Comparison of ENCODE assay signal across 8 mouse cellular contexts in the genomic region with DNA sequence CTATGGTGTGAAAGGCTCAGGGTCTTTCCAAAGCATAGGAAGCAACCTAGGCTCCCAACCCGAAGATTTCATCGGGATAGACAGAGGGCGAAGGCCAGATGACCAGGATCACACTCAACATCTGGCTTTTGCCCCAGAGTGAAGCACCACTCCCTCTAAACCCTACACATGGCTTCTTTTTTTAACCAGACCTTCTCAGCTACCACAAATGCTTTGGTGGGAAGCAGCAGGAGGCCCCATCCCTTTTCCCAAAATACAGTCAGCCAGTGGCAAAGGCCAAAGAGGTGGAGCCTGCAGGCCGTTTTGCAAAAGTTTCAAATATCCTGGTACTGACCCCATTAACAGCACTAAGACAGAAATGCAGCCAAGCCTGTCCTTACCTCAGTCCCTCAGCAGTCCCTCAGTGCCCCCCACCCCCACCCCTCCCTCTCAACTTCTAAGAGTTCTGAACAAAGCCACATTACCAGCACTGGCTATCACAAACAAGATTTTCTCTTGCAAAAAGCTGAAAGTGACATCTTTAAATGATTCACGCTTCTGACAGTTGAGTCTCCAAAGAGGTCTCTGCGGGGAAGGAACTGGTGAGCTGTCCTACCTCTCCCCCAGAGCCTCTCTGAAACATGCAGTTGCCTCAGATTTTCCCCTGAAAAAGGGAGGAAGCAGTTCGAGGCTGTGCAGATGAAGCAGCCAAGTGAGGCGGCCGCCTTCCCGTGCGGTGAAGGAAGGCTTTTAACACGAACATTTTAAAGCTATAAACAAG. TPM values are rescaled to one million over a fixed set of nuclear protein-coding genes. Genes with fewer than 3 reads are reported as not detected.
A peak's percentile ranks its signal among the peaks of the same experiment; 100 is the strongest.
DNase-seq lines count a peak whose midpoint lies in the region; ATAC-seq and TF ChIP-seq lines count a peak whose summit lies in the region.

No protein-coding gene starts in this region.

- H3K79me2 ChIP-seq in C2C12 (ENCODE audit: control insufficient read depth, insufficient read depth): peaks cover 63% of the 10 kb centered on the region

- H3K4me1 ChIP-seq in forebrain, embryonic 16.5 days (replicated peaks; ENCODE audit: control insufficient read depth, insufficient read depth, low read length): peaks cover 15% of the 10 kb centered on the region
- H3K4me1 ChIP-seq in intestine, embryonic 16.5 days (ENCODE audit: control insufficient read depth, insufficient read depth, low read length): peaks cover 15% of the 10 kb centered on the region
- peaks cover 15% of the 10 kb centered on the region for H3K4me1 ChIP-seq in lung, postnatal 0 days (ENCODE audit: insufficient read depth, low read depth, low read length)

- no peaks in the 10 kb centered on the region for H3K27me3 ChIP-seq in C2C12 (ENCODE audit: control insufficient read depth, insufficient read depth, insufficient read length)
- H3K27me3 ChIP-seq in forebrain, embryonic 16.5 days (replicated peaks; ENCODE audit: control insufficient read depth, insufficient read depth, low read length): no peaks in the 10 kb centered on the region
- no peaks in the 10 kb centered on the region for H3K27me3 ChIP-seq in intestine, embryonic 16.5 days (replicated peaks; ENCODE audit: control insufficient read depth, insufficient read depth, low read length)
- no peaks in the 10 kb centered on the region for H3K27me3 ChIP-seq in lung, postnatal 0 days (replicated peaks; ENCODE audit: insufficient read depth, low read length)

- no peaks in the 10 kb centered on the region for H3K9me3 ChIP-seq in forebrain, embryonic 16.5 days (ENCODE audit: control insufficient read depth, low read length)
- no peaks in the 10 kb centered on the region for H3K9me3 ChIP-seq in intestine, embryonic 16.5 days (ENCODE audit: control insufficient read depth, low read length)
- no peaks in the 10 kb centered on the region for H3K9me3 ChIP-seq in lung, postnatal 0 days (ENCODE audit: low read length)

- ATAC-seq in forebrain, embryonic 16.5 days: no peak
- ATAC-seq in intestine, embryonic 16.5 days: no peak
- no peak for ATAC-seq in lung, postnatal 0 days

- H3K79me3 ChIP-seq in C2C12 (ENCODE audit: low read depth): peaks cover 36% of the 10 kb centered on the region

- H3K4me3 ChIP-seq in C2C12 (ENCODE audit: insufficient read depth, poor library complexity, severe bottlenecking): peak overlapping the region; percentile 74
- peak overlapping the region; percentile 79 for H3K4me3 ChIP-seq in forebrain, embryonic 16.5 days (replicated peaks; ENCODE audit: low read length)
- peak overlapping the region; percentile 88 for H3K4me3 ChIP-seq in intestine, embryonic 16.5 days (ENCODE audit: low read length)
- peak overlapping the region; percentile 85 for H3K4me3 ChIP-seq in lung, postnatal 0 days (ENCODE audit: low read depth, low read length)

- H3K27ac ChIP-seq in forebrain, embryonic 16.5 days (ENCODE audit: low read length): no peak overlapping the region
- peak overlapping the region; percentile 81 for H3K27ac ChIP-seq in intestine, embryonic 16.5 days (ENCODE audit: low read length)
- peak overlapping the region; percentile 94 for H3K27ac ChIP-seq in lung, postnatal 0 days (ENCODE audit: low read length)

- peaks cover 3% of the 10 kb centered on the region for H3K36me3 ChIP-seq in C2C12 (ENCODE audit: control insufficient read depth, insufficient read depth)
- no peaks in the 10 kb centered on the region for H3K36me3 ChIP-seq in forebrain, embryonic 16.5 days (ENCODE audit: control insufficient read depth, insufficient read depth)
- no peaks in the 10 kb centered on the region for H3K36me3 ChIP-seq in intestine, embryonic 16.5 days (ENCODE audit: control insufficient read depth, insufficient read depth, low read length)
- H3K36me3 ChIP-seq in lung, postnatal 0 days (ENCODE audit: insufficient read depth, low read length): no peaks in the 10 kb centered on the region

- peak overlapping the region; percentile 69; the same call in 1 of the 2 replicates for H3K9ac ChIP-seq in forebrain, embryonic 16.5 days (replicated peaks; ENCODE audit: low read depth, low read length)
- peak overlapping the region; percentile 92 for H3K9ac ChIP-seq in intestine, embryonic 16.5 days (ENCODE audit: low read depth, low read length)
- H3K9ac ChIP-seq in lung, postnatal 0 days (replicated peaks; ENCODE audit: low read depth): peak overlapping the region; percentile 90

- TF ChIP-seq EP300 in lung, postnatal 0 days (IDR thresholded peaks at IDR 0.05): no peak

- DNase-seq in adrenal gland, adult 8-10 months: peak; percentile 40
- peak; percentile 51 for DNase-seq in lung, postnatal 0 days (ENCODE audit: low spot score)
- DNase-seq in thymus, postnatal 14 days: peak; percentile 28
- DNase-seq in spleen, postnatal 4 days (ENCODE audit: low spot score in 2 of 2): no peak
- DNase-seq in layer of hippocampus, adult 18-20 months (ENCODE audit: low spot score in 2 of 2): no peak

- peak overlapping the region; percentile 61 for H3ac ChIP-seq in C2C12 (ENCODE audit: control insufficient read depth, insufficient read length, low read depth)

- peak overlapping the region; percentile 70 for H3K4me2 ChIP-seq in forebrain, embryonic 16.5 days (ENCODE audit: low read length)
- H3K4me2 ChIP-seq in intestine, embryonic 16.5 days (ENCODE audit: low read depth, low read length): peak overlapping the region; percentile 65
- H3K4me2 ChIP-seq in lung, postnatal 0 days (replicated peaks; ENCODE audit: low read depth, low read length): peak overlapping the region; percentile 65

- no peak for TF ChIP-seq CTCF in C2C12 (IDR thresholded peaks at IDR 0.05; ENCODE audit: control insufficient read depth, insufficient read depth, insufficient read length)
- no peak for TF ChIP-seq CTCF in lung, postnatal 0 days (IDR thresholded peaks at IDR 0.05)

- WGBS in forebrain, embryonic 16.5 days: 16% methylated on average over 12 of the region's 12 CpGs
- WGBS in intestine, embryonic 16.5 days: 14% methylated on average over 12 of the region's 12 CpGs
- WGBS in lung, postnatal 0 days: 5% methylated on average over 12 of the region's 12 CpGs

TF ChIP-seq in C2C12, 6 proteins besides CTCF, POLR2A, EP300 and RAD21:
- TF ChIP-seq MYOD1 (IDR thresholded peaks at IDR 0.05; ENCODE audit: control insufficient read depth, insufficient read length, low read depth) (no peak), USF1 (IDR thresholded peaks at IDR 0.05; ENCODE audit: low read depth) (no peak), CEBPB (IDR thresholded peaks at IDR 0.05; ENCODE audit: low read depth) (no peak), FOSL1 (IDR thresholded peaks at IDR 0.05; ENCODE audit: insufficient read depth, low read length, poor library complexity, severe bottlenecking) (no peak), MYOG (IDR thresholded peaks at IDR 0.05; ENCODE audit: control insufficient read depth, extremely low read depth, insufficient read length) (no peak), MAX (IDR thresholded peaks at IDR 0.05) (no peak)
TF ChIP-seq in C2C12: peak in this region for 0.

RNA-seq across cellular contexts. Expression of a gene that starts 1.3 kb away (rescaled TPM):
- 8.8 TPM for polyA plus RNA-seq in C2C12 (2012; fragmentation: generic; extraction: Trizol)
- total RNA-seq in adrenal gland, adult 8-10 months (2022): 100 to 1,000 TPM in 3 of 4 experiments, 10 to 100 TPM in 1; 95.9 to 118 (median 110) TPM
- 3.0 and 3.9 TPM in 2 replicates for polyA plus RNA-seq in forebrain, embryonic 16.5 days (2015; fragmentation: Nextera tagmentation; extraction: Ambion mirVana)
- polyA plus RNA-seq in intestine, embryonic 16.5 days (2015; fragmentation: Nextera tagmentation; extraction: Ambion mirVana): 13.4 and 13.9 TPM in 2 replicates
- polyA plus RNA-seq in lung, postnatal 0 days (2015; fragmentation: Nextera tagmentation; extraction: Ambion mirVana): 23.6 and 23.8 TPM in 2 replicates
- total RNA-seq in layer of hippocampus, adult 18-20 months (2021): 1 to 10 TPM; 9.3 to 9.4 TPM

Comparison
In these comparisons a context has a peak if more than half of its experiments do, and no peak if none do; other contexts are left out.
1. DNase-seq: peak in adrenal gland, adult 8-10 months (single experiment), lung, postnatal 0 days (single experiment) and thymus, postnatal 14 days (single experiment); none in spleen, postnatal 4 days (0 of 2) and layer of hippocampus, adult 18-20 months (0 of 2).
2. Peak in every context shown above with its lines, with median percentiles within 50 percentile points of each other: H3K4me3 ChIP-seq, H3K4me2 ChIP-seq and H3K9ac ChIP-seq.